Mouse (Mus musculus) lung, adult 2 months (tissue): ENCODE data around the gene Clic3. TPM values are rescaled to one million over a fixed set of nuclear protein-coding genes. Genes with fewer than 3 reads are reported as not detected.
"Not testable (repeated sequence)": the region's sequence is repeated elsewhere in the genome, so short reads cannot be mapped to it uniquely, and the experiment has no call there.

Experiments used
- DNase-seq: peaks from one replicate; pipeline ENCODE4 v3.0.0; 2022
- H3K4me1 ChIP-seq: fragments of 200-500 bp; 2 replicates; pipeline ENCODE4 v1.6.1; 2011; ENCODE audit warnings: low read length; ENCODE audit not compliant: control insufficient read depth, insufficient read depth
- H3K4me3 ChIP-seq: fragments of 200-500 bp; replicated peaks from 2 replicates; pipeline ENCODE3; 2011; ENCODE audit warnings: low read depth, mild to moderate bottlenecking, control low read depth, low read length; ENCODE audit errors: extremely low read depth
- CTCF ChIP-seq: fragments of 200-500 bp; IDR thresholded peaks from 2 replicates; pipeline ENCODE4 v1.5.1; 2011; ENCODE audit warnings: mild to moderate bottlenecking, low read length, control low read depth; ENCODE audit not compliant: insufficient read depth
- POLR2A ChIP-seq: fragments of 200-500 bp; IDR thresholded peaks from 2 replicates; pipeline ENCODE4 v1.6.1; 2011; ENCODE audit warnings: low read depth, mild to moderate bottlenecking, control low read depth, low read length, borderline replicate concordance; ENCODE audit errors: extremely low read depth
- WGBS: fragments of 180-500 bp; shearing (Covaris S2); methylation state at CpG from one replicate; pipeline ENCODE4 v1.1.7; 2018; 5-methylcytosine and 5-hydroxymethylcytosine counted together
- polyA plus RNA-seq: library from polyadenylated mRNA; depleted of rRNA; stranded (reverse); fragments of >200 nt; gene quantifications from 2 replicates; pipeline ENCODE4 v1.2.3, GENCODE M21; 2012; rRNA removed

Clic3 gene
- polyA plus RNA-seq: 1,602 and 1,847 TPM in 2 replicates

DNA sequence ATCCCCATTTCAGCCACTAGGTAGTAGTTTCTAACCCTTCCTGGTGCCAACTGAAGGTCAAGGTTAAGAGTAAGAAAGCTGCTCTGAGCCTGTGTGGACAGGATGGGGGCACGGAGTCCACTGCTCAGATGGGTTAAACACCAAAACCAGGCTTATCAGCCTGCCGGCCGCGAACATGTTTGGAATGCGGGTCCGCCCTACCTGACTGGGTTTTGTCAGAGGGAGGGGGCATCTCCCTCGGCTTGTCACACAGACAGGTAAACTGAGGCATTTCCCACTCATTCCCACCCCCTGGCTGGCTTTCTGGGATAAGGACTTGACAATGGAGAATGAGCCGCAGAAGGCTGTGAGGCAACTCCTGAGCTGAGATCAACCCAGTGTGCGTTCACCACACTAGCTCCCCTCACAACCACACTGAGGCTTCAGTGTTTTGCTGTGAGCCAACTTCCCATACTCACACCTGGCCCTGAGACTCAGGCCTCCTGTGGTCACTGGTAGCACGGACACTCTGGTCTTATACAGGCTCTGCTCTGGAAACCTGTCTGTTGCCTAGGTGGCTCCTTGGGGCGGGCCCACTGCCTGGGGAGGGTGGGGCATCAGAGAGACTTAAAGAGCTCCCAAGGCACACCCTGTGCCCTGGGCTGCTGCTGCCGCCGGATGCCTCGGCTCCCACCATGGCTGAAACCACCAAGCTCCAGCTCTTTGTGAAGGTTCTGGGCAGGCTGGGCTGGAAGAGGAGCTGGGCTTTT, at the start of gene Clic3:
Gene Clic3, plus strand, starts transcription at position 634 of the 749 bp plus-strand sequence.
- H3K4me1 ChIP-seq: peaks cover 8% of the 10 kb centered on the region
- TF ChIP-seq POLR2A (peak; percentile 80; the same call in 1 of the 2 replicates), CTCF (no peak)
- whole genome bisulfite sequencing: 44% methylated on average over 14 of the region's 14 CpGs
- peak within 1 kb of the TSS; percentile 50 for H3K4me3 ChIP-seq
- DNase-seq: peak; percentile 77

GRCm38 (mm10) chr2:25408908-25409307, 47.7 kb upstream of the Clic3 start:
- WGBS: 82% methylated on average over 10 of the region's 10 CpGs
- 0 out of 2 replicates have a peak, but pooled peaks cover 1% of the 10 kb centered on the region for H3K4me1 ChIP-seq
- DNase-seq: no peak
- H3K4me3 ChIP-seq: no peak overlapping the region
- TF ChIP-seq POLR2A: no peak

DNA sequence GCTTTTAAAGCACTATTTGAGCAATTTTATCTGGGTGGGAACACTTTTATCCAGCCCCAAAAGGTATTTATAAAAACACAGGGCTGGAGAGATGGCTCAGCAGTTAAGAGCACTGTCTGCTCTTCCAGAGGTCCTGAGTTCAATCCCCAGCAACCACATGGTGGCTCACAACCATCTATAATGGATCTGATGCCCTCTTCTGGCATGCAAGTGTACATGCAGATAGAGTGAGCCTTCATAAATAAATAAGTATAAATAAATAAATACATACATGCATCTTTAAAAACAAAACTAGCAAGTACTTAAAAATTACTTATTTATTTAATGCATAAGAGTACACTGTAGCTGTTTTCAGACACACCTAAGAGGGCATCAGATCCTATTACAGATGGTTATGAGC, 43.2 kb upstream of the Clic3 start:
- DNase-seq: not testable (repeated sequence)

GRCm38 (mm10) chr2:25417426-25417825, 39.2 kb upstream of the Clic3 start:
- TF ChIP-seq CTCF (no peak), POLR2A (no peak)
- no peak for DNase-seq
- H3K4me3 ChIP-seq: no peak overlapping the region
- peaks cover 2% of the 10 kb centered on the region; the same call in 1 of the 2 replicates for H3K4me1 ChIP-seq
- 9% methylated on average over 3 of the region's 3 CpGs for WGBS

More for the DNA sequence above, 43.2 kb upstream of the Clic3 start:
- not testable (repeated sequence) for H3K4me3 ChIP-seq, H3K4me1 ChIP-seq

DNA sequence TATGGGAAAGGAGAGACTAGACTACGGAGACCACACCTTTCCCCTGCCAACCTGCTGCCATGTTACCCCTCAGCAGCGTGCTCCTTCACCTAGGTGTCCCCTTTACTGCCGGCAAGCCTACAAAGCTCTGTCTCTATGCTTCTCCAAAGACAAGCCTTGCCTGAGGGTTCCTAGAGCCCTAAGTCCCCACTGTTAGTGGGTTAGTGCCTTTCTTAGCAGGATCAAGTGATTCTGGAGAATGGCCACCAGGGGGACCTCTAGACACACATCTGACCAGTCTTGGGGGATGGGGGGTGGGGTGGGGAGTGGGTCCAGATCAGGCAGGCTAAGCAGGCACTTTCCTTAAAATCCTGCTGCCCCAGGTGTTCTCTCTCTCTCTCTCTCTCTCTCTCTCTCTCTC, 34.7 kb upstream of the Clic3 start:
- Histone ChIP-seq H3K4me3 (no peak overlapping the region), H3K4me1 (peaks cover 2% of the 10 kb centered on the region; the same call in 1 of the 2 replicates)
- WGBS: 22% methylated on average over 3 of the region's 3 CpGs
- TF ChIP-seq POLR2A: no peak
- TF ChIP-seq CTCF: peak; percentile 41
- DNase-seq: no peak

- TF ChIP-seq POLR2A (no peak), CTCF (no peak)
- WGBS: 45% methylated on average over 17 of the region's 17 CpGs
- DNase-seq: no peak
- H3K4me1 ChIP-seq: 0 out of 2 replicates have a peak, but pooled peaks cover 2% of the 10 kb centered on the region
- H3K4me3 ChIP-seq: no peak within 1 kb of the TSS
These were observed 33.8 kb upstream of the Clic3 start, which contains the start of gene Fut7 for GRCm38 (mm10) chr2:25422587-25423410. Gene Fut7, plus strand, starts transcription at chr2:25423267.

GRCm38 (mm10) chr2:25423626-25424025, 33.0 kb upstream of the Clic3 start:
- H3K4me1 ChIP-seq: no peaks in the 10 kb centered on the region
- TF ChIP-seq POLR2A (no peak), CTCF (no peak)
- WGBS: 40% methylated on average over 1 of the region's 1 CpGs
- no peak for DNase-seq
- H3K4me3 ChIP-seq: no peak overlapping the region

GRCm38 (mm10) chr2:25425481-25425880, 31.2 kb upstream of the Clic3 start:
- WGBS: 52% methylated on average over 27 of the region's 27 CpGs
- TF ChIP-seq CTCF: no peak
- TF ChIP-seq POLR2A: no peak
- DNase-seq: no peak
- H3K4me1 ChIP-seq: peaks cover 5% of the 10 kb centered on the region; the same call in 1 of the 2 replicates
- H3K4me3 ChIP-seq: no peak overlapping the region

- 25% methylated on average over 5 of the region's 5 CpGs for WGBS
- Histone ChIP-seq H3K4me3 (no peak overlapping the region), H3K4me1 (peaks cover 5% of the 10 kb centered on the region; the same call in 1 of the 2 replicates)
- DNase-seq: peak; percentile 59
- peak; percentile 75 for TF ChIP-seq CTCF
- TF ChIP-seq POLR2A: no peak
These were observed 29.9 kb upstream of the Clic3 start for GRCm38 (mm10) chr2:25426721-25427191.
